Mouse (Mus musculus): ENCODE results near the gene Ovca2. TPM values are rescaled to one million over a fixed set of nuclear protein-coding genes. Genes with fewer than 3 reads are reported as not detected.

Ovca2 gene
- polyA plus RNA-seq, 1 experiment from 2014 or later: 28.7 TPM

GRCm38 (mm10) chr11:75210755-75211154 lies 32.1 kb upstream of the Ovca2 start:
- peaks cover 31% of the 10 kb centered on the region for H3K4me1 ChIP-seq
- H3K36me3 ChIP-seq: no peaks in the 10 kb centered on the region
- no peak overlapping the region for H3K27ac ChIP-seq
- H3K9me3 ChIP-seq: no peaks in the 10 kb centered on the region
- H3K4me3 ChIP-seq: no peak overlapping the region
- 0 out of 2 replicates have a peak, but pooled peaks cover 4% of the 10 kb centered on the region for H3K27me3 ChIP-seq
- ATAC-seq (ENCODE audit: insufficient number of reproducible peaks, insufficient read depth, low FRiP score, low TSS enrichment, low read depth): no peak
- 39% methylated on average over 6 of the region's 6 CpGs for WGBS
- no peak overlapping the region for H3K9ac ChIP-seq
- no peak overlapping the region for H3K4me2 ChIP-seq

GRCm38 (mm10) chr11:75210093-75210492 lies 31.5 kb upstream of the Ovca2 start:
- no peak overlapping the region for H3K4me2 ChIP-seq
- ATAC-seq (ENCODE audit: insufficient number of reproducible peaks, insufficient read depth, low FRiP score, low TSS enrichment, low read depth): no peak
- no peaks in the 10 kb centered on the region for H3K9me3 ChIP-seq
- peaks cover 28% of the 10 kb centered on the region for H3K4me1 ChIP-seq
- no peak overlapping the region for H3K4me3 ChIP-seq
- no peak overlapping the region for H3K27ac ChIP-seq
- H3K9ac ChIP-seq: no peak overlapping the region
- no peaks in the 10 kb centered on the region for H3K36me3 ChIP-seq
- 67% methylated on average over 4 of the region's 4 CpGs for WGBS
- H3K27me3 ChIP-seq: 0 out of 2 replicates have a peak, but pooled peaks cover 4% of the 10 kb centered on the region

DNA sequence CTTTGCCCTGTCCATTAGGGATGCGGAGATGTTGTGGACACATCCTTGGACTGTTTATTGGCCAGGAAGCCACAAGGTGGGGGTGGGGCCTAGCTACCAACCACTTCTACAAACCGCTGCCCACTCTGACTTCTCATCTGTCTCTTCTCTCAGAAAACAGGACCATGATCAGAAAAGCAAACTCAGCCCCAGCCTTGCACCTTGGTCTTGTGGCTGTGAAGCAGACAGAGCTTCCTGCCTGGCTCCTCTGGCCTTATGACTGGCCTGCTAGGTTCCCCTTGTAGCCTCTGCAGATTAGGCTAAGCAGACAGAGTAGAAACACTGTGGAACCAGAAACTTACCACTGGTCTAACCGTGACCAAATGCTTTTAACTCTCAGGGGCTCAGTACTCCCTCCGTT lies 30.7 kb upstream of the Ovca2 start:
- H3K27ac ChIP-seq: no peak overlapping the region
- no peak overlapping the region for H3K4me2 ChIP-seq
- no peak overlapping the region for H3K9ac ChIP-seq
- H3K4me1 ChIP-seq: peaks cover 29% of the 10 kb centered on the region
- H3K9me3 ChIP-seq: no peaks in the 10 kb centered on the region
- H3K36me3 ChIP-seq: no peaks in the 10 kb centered on the region
- 65% methylated on average over 4 of the region's 4 CpGs for WGBS
- H3K27me3 ChIP-seq: 0 out of 2 replicates have a peak, but pooled peaks cover 4% of the 10 kb centered on the region
- ATAC-seq (ENCODE audit: insufficient number of reproducible peaks, insufficient read depth, low FRiP score, low TSS enrichment, low read depth): no peak
- no peak overlapping the region for H3K4me3 ChIP-seq

GRCm38 (mm10) chr11:75206347-75206746 lies 27.7 kb upstream of the Ovca2 start:
- Histone ChIP-seq H3K9me3 (no peaks in the 10 kb centered on the region), H3K4me2 (no peak overlapping the region), H3K27ac (no peak overlapping the region), H3K4me1 (peaks cover 17% of the 10 kb centered on the region), H3K4me3 (no peak overlapping the region), H3K36me3 (no peaks in the 10 kb centered on the region), H3K27me3 (peaks cover 7% of the 10 kb centered on the region; the same call in 1 of the 2 replicates), H3K9ac (no peak overlapping the region)
- 60% methylated on average over 4 of the region's 4 CpGs for WGBS
- ATAC-seq (ENCODE audit: insufficient number of reproducible peaks, insufficient read depth, low FRiP score, low TSS enrichment, low read depth): no peak

DNA sequence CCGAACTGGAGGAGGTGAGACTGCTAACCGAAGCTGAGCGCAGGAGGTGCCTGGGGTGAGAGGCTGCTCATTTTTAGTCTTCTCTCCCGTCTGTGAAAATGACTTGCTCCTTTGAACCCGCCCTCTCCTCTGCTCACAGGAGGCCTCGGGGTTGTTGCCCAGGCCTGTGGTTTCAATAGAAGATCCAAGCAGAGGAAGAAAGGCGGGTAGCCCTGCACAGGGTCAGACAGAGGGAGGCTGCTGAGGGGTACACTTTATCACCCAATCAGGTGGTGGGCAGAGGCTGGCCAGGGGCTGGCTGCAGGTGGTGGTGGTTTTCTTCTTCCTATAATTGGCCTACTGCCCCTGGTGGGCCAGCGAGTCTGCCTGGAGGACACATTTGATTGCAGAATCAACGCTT lies 25.8 kb upstream of the Ovca2 start:
- 35% methylated on average over 9 of the region's 9 CpGs for WGBS
- H3K4me2 ChIP-seq: no peak overlapping the region
- no peak overlapping the region for H3K27ac ChIP-seq
- H3K27me3 ChIP-seq: peaks cover 9% of the 10 kb centered on the region
- no peak overlapping the region for H3K9ac ChIP-seq
- H3K4me3 ChIP-seq: no peak overlapping the region
- H3K36me3 ChIP-seq: no peaks in the 10 kb centered on the region
- H3K9me3 ChIP-seq: no peaks in the 10 kb centered on the region
- ATAC-seq (ENCODE audit: insufficient number of reproducible peaks, insufficient read depth, low FRiP score, low TSS enrichment, low read depth): no peak
- H3K4me1 ChIP-seq: peaks cover 19% of the 10 kb centered on the region; the same call in 1 of the 2 replicates

DNA sequence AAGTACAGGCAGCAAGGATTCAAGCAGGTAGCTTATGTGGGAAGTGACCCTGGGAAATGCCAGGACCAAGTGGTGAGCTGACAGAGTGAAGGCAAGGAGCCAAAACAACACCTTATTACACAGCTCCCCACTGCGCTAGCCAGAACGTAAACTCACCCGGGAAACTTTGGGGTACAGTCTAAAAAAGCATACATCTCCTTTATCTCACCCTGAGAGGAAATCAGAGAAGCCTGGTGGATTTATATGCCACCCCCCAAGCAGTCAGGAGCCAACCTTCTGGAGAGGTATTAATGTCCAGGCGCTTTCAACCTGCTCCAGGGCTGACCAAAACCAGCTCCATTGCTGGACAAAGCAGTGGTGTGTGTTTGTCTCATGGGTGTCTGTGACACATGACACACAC lies 25.3 kb upstream of the Ovca2 start:
- H3K9ac ChIP-seq: no peak overlapping the region
- H3K4me1 ChIP-seq: peaks cover 19% of the 10 kb centered on the region; the same call in 1 of the 2 replicates
- peaks cover 15% of the 10 kb centered on the region for H3K27me3 ChIP-seq
- no peaks in the 10 kb centered on the region for H3K9me3 ChIP-seq
- no peaks in the 10 kb centered on the region for H3K36me3 ChIP-seq
- no peak overlapping the region for H3K27ac ChIP-seq
- no peak overlapping the region for H3K4me2 ChIP-seq
- no peak overlapping the region for H3K4me3 ChIP-seq
- ATAC-seq (ENCODE audit: insufficient number of reproducible peaks, insufficient read depth, low FRiP score, low TSS enrichment, low read depth): no peak
- 74% methylated on average over 4 of the region's 4 CpGs for WGBS

DNA sequence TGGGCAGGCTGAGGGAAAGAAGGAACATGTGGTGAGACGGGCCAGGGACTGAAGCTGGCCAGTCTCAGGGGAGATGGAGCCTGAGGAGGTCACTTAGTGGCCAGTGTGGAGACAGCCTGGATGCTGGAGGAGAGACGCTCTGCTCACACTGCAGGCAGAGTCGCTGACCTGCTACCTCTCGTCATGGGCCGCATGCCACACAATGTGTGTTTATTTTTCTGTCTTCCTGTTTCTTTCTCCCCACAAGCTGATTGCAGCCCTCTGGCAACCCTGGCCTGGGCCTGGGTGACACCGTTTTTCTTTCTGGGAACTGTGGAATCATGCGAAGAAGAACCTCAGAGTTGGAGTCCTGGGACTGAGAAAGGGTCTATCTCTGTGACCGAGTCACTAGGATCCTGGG lies 23.1 kb upstream of the Ovca2 start:
- WGBS: 47% methylated on average over 8 of the region's 8 CpGs
- ATAC-seq (ENCODE audit: insufficient number of reproducible peaks, insufficient read depth, low FRiP score, low TSS enrichment, low read depth): no peak
- Histone ChIP-seq H3K9me3 (no peaks in the 10 kb centered on the region), H3K9ac (no peak overlapping the region), H3K27ac (no peak overlapping the region), H3K4me1 (peaks cover 19% of the 10 kb centered on the region; the same call in 1 of the 2 replicates), H3K27me3 (peaks cover 37% of the 10 kb centered on the region), H3K4me2 (no peak overlapping the region), H3K4me3 (no peak overlapping the region), H3K36me3 (no peaks in the 10 kb centered on the region)

GRCm38 (mm10) chr11:75200935-75201334 lies 22.3 kb upstream of the Ovca2 start:
- H3K4me1 ChIP-seq: peaks cover 19% of the 10 kb centered on the region; the same call in 1 of the 2 replicates
- ATAC-seq (ENCODE audit: insufficient number of reproducible peaks, insufficient read depth, low FRiP score, low TSS enrichment, low read depth): no peak
- no peaks in the 10 kb centered on the region for H3K36me3 ChIP-seq
- no peak overlapping the region for H3K4me2 ChIP-seq
- H3K27ac ChIP-seq: no peak overlapping the region
- no peak overlapping the region for H3K4me3 ChIP-seq
- 85% methylated on average over 12 of the region's 12 CpGs for WGBS
- no peak overlapping the region for H3K9ac ChIP-seq
- no peaks in the 10 kb centered on the region for H3K9me3 ChIP-seq
- H3K27me3 ChIP-seq: peaks cover 45% of the 10 kb centered on the region

- Histone ChIP-seq H3K27me3 (peaks cover 55% of the 10 kb centered on the region), H3K9me3 (no peaks in the 10 kb centered on the region), H3K36me3 (no peaks in the 10 kb centered on the region), H3K9ac (no peak overlapping the region), H3K4me1 (peaks cover 26% of the 10 kb centered on the region), H3K4me2 (no peak overlapping the region), H3K27ac (no peak overlapping the region), H3K4me3 (no peak overlapping the region)
- ATAC-seq (ENCODE audit: insufficient number of reproducible peaks, insufficient read depth, low FRiP score, low TSS enrichment, low read depth): no peak
- 77% methylated on average over 5 of the region's 5 CpGs for WGBS
These were observed 21.3 kb upstream of the Ovca2 start for GRCm38 (mm10) chr11:75199951-75200350.

DNA sequence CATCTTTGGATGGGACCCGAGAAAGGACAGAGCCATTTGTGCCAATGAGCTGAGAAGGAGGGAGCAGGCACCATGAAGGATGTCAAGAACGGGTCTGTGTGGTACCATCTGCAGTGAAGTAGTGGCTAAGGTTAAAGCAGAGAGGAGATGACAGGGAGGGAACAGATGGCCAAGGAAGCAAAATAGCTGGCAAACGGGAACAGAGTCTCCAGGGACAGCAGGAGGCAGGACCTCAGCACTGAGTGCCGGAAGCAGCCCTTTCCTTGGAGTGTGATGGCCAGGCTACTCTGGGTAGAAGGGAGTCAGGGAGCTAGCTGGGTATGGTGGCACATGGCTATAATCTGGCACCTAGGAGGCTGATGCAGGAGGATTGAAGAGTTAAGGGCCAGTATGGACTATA lies 20.2 kb upstream of the Ovca2 start:
- peaks cover 66% of the 10 kb centered on the region for H3K27me3 ChIP-seq
- H3K4me1 ChIP-seq: peaks cover 30% of the 10 kb centered on the region
- WGBS: 67% methylated on average over 4 of the region's 4 CpGs
- H3K4me2 ChIP-seq: no peak overlapping the region
- no peak overlapping the region for H3K9ac ChIP-seq
- H3K36me3 ChIP-seq: no peaks in the 10 kb centered on the region
- H3K27ac ChIP-seq: no peak overlapping the region
- no peak for ATAC-seq (ENCODE audit: insufficient number of reproducible peaks, insufficient read depth, low FRiP score, low TSS enrichment, low read depth)
- H3K9me3 ChIP-seq: no peaks in the 10 kb centered on the region
- no peak overlapping the region for H3K4me3 ChIP-seq

DNA sequence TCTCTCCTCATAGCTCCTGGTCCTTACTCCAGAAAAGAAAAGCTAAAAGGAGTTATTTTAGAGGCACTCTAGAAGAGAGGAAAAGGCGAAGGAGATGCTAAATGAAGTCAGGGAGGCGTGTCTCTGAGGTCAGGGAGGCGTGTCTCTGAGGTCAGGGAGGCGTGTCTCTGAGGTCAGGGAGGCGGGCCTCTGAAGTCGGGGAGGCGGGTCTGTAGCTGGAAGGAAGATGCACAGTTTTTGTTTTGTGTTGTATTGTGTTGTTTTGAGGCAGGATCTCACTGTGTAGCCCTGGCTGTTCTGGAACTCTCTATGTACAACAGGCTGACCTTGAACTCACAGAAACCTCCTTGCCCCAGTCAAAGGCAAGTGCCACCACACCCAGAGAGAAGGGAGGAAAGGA lies 19.3 kb upstream of the Ovca2 start:
- H3K4me2 ChIP-seq: no peak overlapping the region
- H3K36me3 ChIP-seq: no peaks in the 10 kb centered on the region
- 28% methylated on average over 7 of the region's 7 CpGs for WGBS
- H3K27ac ChIP-seq: no peak overlapping the region
- no peak overlapping the region for H3K9ac ChIP-seq
- no peak for ATAC-seq (ENCODE audit: insufficient number of reproducible peaks, insufficient read depth, low FRiP score, low TSS enrichment, low read depth)
- H3K4me3 ChIP-seq: no peak overlapping the region
- peaks cover 74% of the 10 kb centered on the region for H3K27me3 ChIP-seq
- peaks cover 37% of the 10 kb centered on the region for H3K4me1 ChIP-seq
- no peaks in the 10 kb centered on the region for H3K9me3 ChIP-seq

- Histone ChIP-seq H3K9ac (no peak overlapping the region), H3K9me3 (no peaks in the 10 kb centered on the region), H3K4me2 (no peak overlapping the region; the same call in 1 of the 2 replicates), H3K27me3 (peaks cover 86% of the 10 kb centered on the region), H3K4me1 (peaks cover 42% of the 10 kb centered on the region), H3K4me3 (no peak overlapping the region), H3K36me3 (no peaks in the 10 kb centered on the region), H3K27ac (no peak overlapping the region)
- no peak for ATAC-seq (ENCODE audit: insufficient number of reproducible peaks, insufficient read depth, low FRiP score, low TSS enrichment, low read depth)
- 39% methylated on average over 6 of the region's 6 CpGs for WGBS
These were observed 17.5 kb upstream of the Ovca2 start for GRCm38 (mm10) chr11:75196131-75196530.
